Mouse (Mus musculus) heart, postnatal 10 days (tissue): ENCODE data around the gene Olfr402. TPM values are rescaled to one million over a fixed set of nuclear protein-coding genes. Genes with fewer than 3 reads are reported as not detected.
A peak's percentile ranks its signal among the peaks of the same experiment; 100 is the strongest.
"Not testable (repeated sequence)": the region's sequence is repeated elsewhere in the genome, so short reads cannot be mapped to it uniquely, and the experiment has no call there.

Source experiments
- DNase-seq, 2 experiments: peaks; one replicate each; pipeline ENCODE4 v3.0.0; 2021
- intact Hi-C: fragments of 180-260 bp; cut with DNase I; formaldehyde crosslinking; loops from one replicate; pipeline ENCODE4 v1.15.1; 2025
- total RNA-seq, 2 experiments: library from RNA; stranded (reverse); gene quantifications; 2 replicates each; pipeline ENCODE4 v1.2.3; 2021

Gene Olfr402
- total RNA-seq = not detected

- intact Hi-C loops = no loop called here
Measured at GRCm38 (mm10) chr11:74153229-74153628, at the start of gene Olfr402. TSS of gene Olfr402 (plus strand) at chr11:74153529.

GRCm38 (mm10) chr11:74105066-74105465 is 48.3 kb upstream of the Olfr402 start:
- intact Hi-C loops = no loop called here
- no peak for DNase-seq

More at GRCm38 (mm10) chr11:74153229-74153628, at the start of gene Olfr402:
- no peak for DNase-seq

- no peak for DNase-seq
- intact Hi-C loops = no loop called here
Measured at GRCm38 (mm10) chr11:74113412-74113811, 39.9 kb upstream of the Olfr402 start, which contains the start of gene Olfr401. TSS of gene Olfr401 (plus strand) at chr11:74113712.

- intact Hi-C loops, DNase-seq: not testable (repeated sequence)
Measured at GRCm38 (mm10) chr11:74140001-74140400, 13.3 kb upstream of the Olfr402 start.

GRCm38 (mm10) chr11:74145866-74146265 is 7.5 kb upstream of the Olfr402 start:
- DNase-seq = no peak
- intact Hi-C loops = no loop called here

GRCm38 (mm10) chr11:74168771-74169170 is 15.4 kb downstream of the Olfr402 start:
- intact Hi-C loops = no loop called here
- no peak for DNase-seq

- DNase-seq = peak in 1 of 2 experiments; percentile 1
- intact Hi-C loops = no loop called here
Measured at GRCm38 (mm10) chr11:74183168-74183567, 29.8 kb downstream of the Olfr402 start.

- intact Hi-C loops = no loop called here
- DNase-seq = no peak
Measured at GRCm38 (mm10) chr11:74183745-74184144, 30.4 kb downstream of the Olfr402 start.

GRCm38 (mm10) chr11:74185949-74186348 is 32.6 kb downstream of the Olfr402 start, which contains the start of gene Olfr403:
TSS of gene Olfr403 (plus strand) at chr11:74186249.
- intact Hi-C loops = no loop called here
- no peak for DNase-seq

Other genes starting within 250 kb of the Olfr402 start
- gene Olfr395, start 244.2 kb upstream of the Olfr402 start, total RNA-seq = not detected
- not detected for gene Olfr23, start 216.9 kb upstream of the Olfr402 start, total RNA-seq
- gene Olfr397, start 192.7 kb upstream of the Olfr402 start, total RNA-seq = not detected
- gene Olfr398, start 163.1 kb upstream of the Olfr402 start, total RNA-seq = not detected
- gene Olfr139, start 97.0 kb upstream of the Olfr402 start, total RNA-seq = not detected
- not detected for gene Olfr399, start 96.9 kb upstream of the Olfr402 start, total RNA-seq
- not detected for gene Zfp616, start 83.6 kb upstream of the Olfr402 start, total RNA-seq
- gene Olfr401, start 39.8 kb upstream of the Olfr402 start, total RNA-seq = not detected
- gene Olfr403, start 32.7 kb downstream of the Olfr402 start, total RNA-seq = not detected
- gene Olfr43, start 57.9 kb downstream of the Olfr402 start, total RNA-seq = not detected
- not detected for gene Olfr406, start 106.3 kb downstream of the Olfr402 start, total RNA-seq
- gene Olfr59, start 130.2 kb downstream of the Olfr402 start, total RNA-seq = not detected
- not detected for gene Olfr410, start 184.5 kb downstream of the Olfr402 start, total RNA-seq
- not detected for gene Olfr411, start 199.1 kb downstream of the Olfr402 start, total RNA-seq
- not detected for gene Olfr412, start 208.5 kb downstream of the Olfr402 start, total RNA-seq